Mouse (Mus musculus): ENCODE measurements around the gene Olfr360. TPM values are rescaled to one million over a fixed set of nuclear protein-coding genes. Genes with fewer than 3 reads are reported as not detected.

The Olfr360 gene
- total RNA-seq (2023), result not detected

DNA sequence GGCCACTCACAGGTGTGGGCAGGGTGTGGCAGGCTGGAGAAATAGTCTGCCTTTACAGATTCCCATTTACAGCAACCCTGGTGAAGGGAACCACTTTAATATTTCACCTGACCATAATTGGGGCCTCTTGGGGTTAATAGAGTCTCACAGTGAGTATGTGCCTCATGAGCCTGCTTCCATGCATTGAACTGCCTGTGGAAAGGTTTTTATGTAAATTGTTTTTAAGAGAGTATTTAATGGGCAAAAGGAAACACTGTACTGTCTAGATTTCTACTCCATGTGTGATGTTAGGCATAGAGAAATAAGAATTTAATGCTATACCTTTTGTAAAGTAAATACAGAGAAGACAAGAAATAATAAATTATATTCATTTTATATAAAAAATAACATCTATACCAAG lies at the start of gene Olfr360:
Gene Olfr360, plus strand, starts transcription at position 301 of the 400 bp plus-strand sequence.

DNA sequence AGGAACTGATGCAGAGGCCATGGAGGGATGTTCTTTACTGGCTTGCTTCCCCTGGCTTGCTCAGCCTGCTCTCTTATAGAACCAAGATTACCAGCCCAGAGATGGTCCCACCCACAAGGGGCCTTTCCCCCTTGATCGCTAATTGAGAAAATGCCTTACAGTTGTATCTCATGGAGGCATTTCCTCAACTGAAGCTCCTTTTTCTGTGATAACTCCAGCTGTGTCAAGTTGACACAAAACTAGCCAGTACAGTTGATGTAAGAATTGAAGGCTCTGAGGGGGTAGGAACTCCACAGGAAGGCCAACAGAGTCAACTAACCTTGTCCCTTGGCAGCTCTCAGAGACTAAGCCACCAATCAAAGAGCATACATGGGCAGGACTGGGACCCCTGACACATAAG lies 23.6 kb downstream of the Olfr360 start, which contains the start of gene Olfr361:
Gene Olfr361, minus strand, starts transcription at position 101 of the 400 bp plus-strand sequence.

DNA sequence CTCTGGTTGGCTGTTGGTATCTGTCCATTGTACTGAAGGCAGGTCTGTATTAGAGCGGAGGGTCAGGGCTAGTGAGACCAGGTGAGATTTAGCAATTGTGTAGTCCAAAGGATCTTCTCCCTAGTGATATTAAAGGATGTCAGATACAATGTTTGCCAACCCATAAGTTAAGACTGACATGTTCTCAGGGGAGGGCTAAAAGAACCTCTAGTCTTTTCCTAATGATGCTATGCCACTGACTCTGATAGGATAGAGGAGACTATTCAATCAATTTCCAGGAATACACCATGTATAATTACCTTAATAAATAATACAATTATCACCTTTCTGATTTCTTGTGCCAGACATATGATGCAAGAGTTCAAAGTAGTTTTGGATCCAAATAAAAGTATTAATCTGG lies 52.3 kb downstream of the Olfr360 start, which contains the start of gene Olfr362:
Gene Olfr362, minus strand, starts transcription at position 101 of the 400 bp plus-strand sequence.

Other genes starting within 250 kb of the Olfr360 start
- gene Olfr3, start 248.7 kb upstream of the Olfr360 start, total RNA-seq (2023), result not detected
- gene Olfr350, start 219.4 kb upstream of the Olfr360 start, total RNA-seq (2023), result not detected
- gene Olfr351, start 203.1 kb upstream of the Olfr360 start, total RNA-seq (2023), result 0.18 TPM
- not detected for gene Olfr352, start 197.3 kb upstream of the Olfr360 start, total RNA-seq (2023)
- not detected for gene Olfr353, start 172.8 kb upstream of the Olfr360 start, total RNA-seq (2023)
- gene Olfr354, start 160.1 kb upstream of the Olfr360 start, total RNA-seq (2023), result not detected
- gene Olfr355, start 136.8 kb upstream of the Olfr360 start, total RNA-seq (2023), result not detected
- not detected for gene Olfr356, start 128.6 kb upstream of the Olfr360 start, total RNA-seq (2023)
- not detected for gene Olfr357, start 71.9 kb upstream of the Olfr360 start, total RNA-seq (2023)
- gene Olfr358, start 56.4 kb upstream of the Olfr360 start, total RNA-seq (2023), result not detected
- gene Olfr361, start 23.5 kb downstream of the Olfr360 start, total RNA-seq (2023), result not detected
- not detected for gene Olfr362, start 52.2 kb downstream of the Olfr360 start, total RNA-seq (2023)
- gene Olfr364-ps1, start 73.6 kb downstream of the Olfr360 start, total RNA-seq (2023), result not detected
- 0.15 TPM for gene Olfr365, start 122.5 kb downstream of the Olfr360 start, total RNA-seq (2023)
- gene Olfr366, start 145.8 kb downstream of the Olfr360 start, total RNA-seq (2023), result not detected